Mouse (Mus musculus) MEL (cell line): ENCODE measurements around the gene Hoxa5. TPM values are rescaled to one million over a fixed set of nuclear protein-coding genes. Genes with fewer than 3 reads are reported as not detected.

Experiments used
- DNase-seq: peaks from one replicate; pipeline ENCODE4 v3.0.0; 2011; ENCODE audit warnings: low read depth, low spot score
- H3K27ac ChIP-seq: 2 replicates; pipeline ENCODE4 v1.5.1; 2012; ENCODE audit warnings: low read depth, mild to moderate bottlenecking, control low read depth, low read length, moderate library complexity; ENCODE audit not compliant: control insufficient read depth
- H3K27me3 ChIP-seq, 2 experiments: fragments of 150-350 bp in 1 of 2; sonication (generic) in 1 of 2; 2 replicates each; pipeline ENCODE4 v1.6.1; 2012; ENCODE audit warnings: low read length in 2 of 2, mild to moderate bottlenecking in 2 of 2, improper control_type of control experiment in 1 of 2, moderate library complexity in 1 of 2; ENCODE audit not compliant: insufficient read depth in 2 of 2, control insufficient read depth in 1 of 2
- H3K36me3 ChIP-seq, 2 experiments: 2 replicates each; pipeline ENCODE4 v1.6.1; 2012 to 2014; ENCODE audit warnings: low read length in 2 of 2, improper control_type of control experiment in 1 of 2, inconsistent platforms in 1 of 2, mild to moderate bottlenecking in 1 of 2; ENCODE audit not compliant: insufficient read depth in 2 of 2, control insufficient read depth in 1 of 2
- H3K4me1 ChIP-seq, 2 experiments: fragments of 150-350 bp in 1 of 2; sonication (generic) in 1 of 2; 2 replicates each; pipeline ENCODE4 v1.6.1; 2012; ENCODE audit warnings: low read length in 2 of 2, improper control_type of control experiment in 1 of 2, mild to moderate bottlenecking in 1 of 2; ENCODE audit not compliant: insufficient read depth in 2 of 2, control insufficient read depth in 1 of 2
- H3K4me3 ChIP-seq, 2 experiments: fragments of 150-350 bp in 1 of 2; sonication (generic) in 1 of 2; 2 replicates each; pipeline ENCODE4 v1.5.1; 2012; ENCODE audit warnings: low read depth in 2 of 2, low read length in 2 of 2, mild to moderate bottlenecking in 2 of 2, moderate library complexity in 2 of 2, control low read depth in 1 of 2, improper control_type of control experiment in 1 of 2; ENCODE audit not compliant: control insufficient read depth in 1 of 2, insufficient read depth in 1 of 2
- H3K79me2 ChIP-seq: 2 replicates; pipeline ENCODE4 v1.6.1; 2012; ENCODE audit warnings: mild to moderate bottlenecking, low read length, moderate library complexity; ENCODE audit not compliant: control insufficient read depth, poor library complexity, insufficient read depth
- H3K9ac ChIP-seq: 2 replicates; pipeline ENCODE4 v1.6.1; 2012; ENCODE audit warnings: low read depth, mild to moderate bottlenecking, control low read depth, low read length, moderate library complexity; ENCODE audit not compliant: control insufficient read depth, poor library complexity, severe bottlenecking
- H3K9me3 ChIP-seq: fragments of 150-350 bp; sonication (generic); replicated peaks from 2 replicates; pipeline ENCODE4 v1.6.1; 2012; ENCODE audit warnings: mild to moderate bottlenecking, low read length, improper control_type of control experiment, moderate library complexity; ENCODE audit not compliant: insufficient read depth
- BHLHE40 ChIP-seq: IDR thresholded peaks from 2 replicates; pipeline ENCODE4 v1.6.1; 2012; ENCODE audit warnings: low read depth, mild to moderate bottlenecking, inconsistent platforms, low read length, improper control_type of control experiment, borderline replicate concordance
- CTCF ChIP-seq, 3 experiments: IDR thresholded peaks in 2 of 3; conservative IDR thresholded peaks in 1 of 3; 2 replicates each; pipeline ENCODE4 v1.5.1; 2011 to 2012; ENCODE audit warnings: low read length in 3 of 3, low read depth in 2 of 3, mild to moderate bottlenecking in 2 of 3, improper control_type of control experiment in 1 of 3, inconsistent platforms in 1 of 3, mixed read lengths in 1 of 3, moderate library complexity in 1 of 3; ENCODE audit not compliant: control insufficient read depth in 1 of 3, insufficient read depth in 1 of 3, poor library complexity in 1 of 3, severe bottlenecking in 1 of 3
- E2F4 ChIP-seq: IDR thresholded peaks from 2 replicates; pipeline ENCODE4 v1.6.1; 2011; ENCODE audit warnings: low read depth, low read length, improper control_type of control experiment, borderline replicate concordance
- ELF1 ChIP-seq: IDR thresholded peaks from 2 replicates; pipeline ENCODE4 v1.6.1; 2014; ENCODE audit warnings: low read depth, mild to moderate bottlenecking, inconsistent platforms, low read length, improper control_type of control experiment, moderate library complexity
- GATA1 ChIP-seq: IDR thresholded peaks from 2 replicates; pipeline ENCODE4 v1.6.1; 2011; ENCODE audit warnings: low read depth, low read length, improper control_type of control experiment
- HCFC1 ChIP-seq: IDR thresholded peaks from 2 replicates; pipeline ENCODE4 v1.6.1; 2012; ENCODE audit warnings: low read depth, mild to moderate bottlenecking, inconsistent platforms, low read length, improper control_type of control experiment, moderate library complexity
- MAX ChIP-seq: IDR thresholded peaks from 2 replicates; pipeline ENCODE4 v1.6.1; 2011; ENCODE audit warnings: low read length, improper control_type of control experiment
- MYB ChIP-seq: IDR thresholded peaks from 2 replicates; pipeline ENCODE4 v1.6.1; 2011; ENCODE audit warnings: mild to moderate bottlenecking, low read depth, low read length, improper control_type of control experiment
- NRF1 ChIP-seq: IDR thresholded peaks from 2 replicates; pipeline ENCODE4 v1.6.1; 2014; ENCODE audit warnings: low read depth, mild to moderate bottlenecking, inconsistent platforms, low read length, improper control_type of control experiment, moderate library complexity; ENCODE audit not compliant: poor library complexity, insufficient read depth, severe bottlenecking
- POLR2AphosphoS5 ChIP-seq: IDR thresholded peaks from 2 replicates; pipeline ENCODE4 v1.6.1; 2012; ENCODE audit warnings: low read depth, borderline replicate concordance, mild to moderate bottlenecking, inconsistent platforms, low read length, moderate library complexity, mixed read lengths
- RAD21 ChIP-seq: IDR thresholded peaks from 2 replicates; pipeline ENCODE4 v1.6.1; 2011; ENCODE audit warnings: mild to moderate bottlenecking, low read depth, low read length, improper control_type of control experiment
- RCOR1 ChIP-seq: IDR thresholded peaks from 2 replicates; pipeline ENCODE4 v1.6.1; 2012; ENCODE audit warnings: low read depth, mild to moderate bottlenecking, inconsistent platforms, low read length, improper control_type of control experiment
- SIN3A ChIP-seq: IDR thresholded peaks from 2 replicates; pipeline ENCODE4 v1.6.1; 2012; ENCODE audit warnings: low read length, improper control_type of control experiment, inconsistent platforms
- SMC3 ChIP-seq: IDR thresholded peaks from 2 replicates; pipeline ENCODE4 v1.6.1; 2011; ENCODE audit warnings: low read depth, low read length, improper control_type of control experiment
- TBP ChIP-seq: IDR thresholded peaks from 2 replicates; pipeline ENCODE4 v1.8.0; 2011; ENCODE audit warnings: low read depth, low read length, improper control_type of control experiment
- TCF12 ChIP-seq: IDR thresholded peaks from 2 replicates; pipeline ENCODE4 v1.6.1; 2014; ENCODE audit warnings: low read depth, mild to moderate bottlenecking, inconsistent platforms, low read length, improper control_type of control experiment, moderate library complexity
- UBTF ChIP-seq: IDR thresholded peaks from 2 replicates; pipeline ENCODE4 v1.6.1; 2012; ENCODE audit warnings: low read depth, mild to moderate bottlenecking, inconsistent platforms, low read length, improper control_type of control experiment, moderate library complexity, borderline replicate concordance; ENCODE audit not compliant: insufficient read depth
- USF1 ChIP-seq: IDR thresholded peaks from 2 replicates; pipeline ENCODE4 v1.6.1; 2014; ENCODE audit warnings: low read depth, mild to moderate bottlenecking, inconsistent platforms, low read length, improper control_type of control experiment, moderate library complexity
- ZC3H11A ChIP-seq: IDR thresholded peaks from 2 replicates; pipeline ENCODE4 v1.6.1; 2012; ENCODE audit warnings: low read depth, mild to moderate bottlenecking, inconsistent platforms, low read length, improper control_type of control experiment
- polyA plus RNA-seq, 2 experiments: library from polyadenylated mRNA; stranded (reverse) in 1 of 2; unstranded in 1 of 2; fragments of >175 nt in 1 of 2; fragments of >200 nt in 1 of 2; gene quantifications; 2 replicates each; pipeline versions ENCODE4 v1.2.1 to v1.2.4; 2012; ENCODE audit warnings: low replicate concordance in 2 of 2, low read depth in 1 of 2; ENCODE audit not compliant: insufficient read length in 2 of 2, insufficient read depth in 1 of 2, missing spikeins in 1 of 2
- total RNA-seq: library from RNA; depleted of rRNA; stranded (reverse); fragments of 300-350 nt; gene quantifications from 2 replicates; pipeline ENCODE4 v1.2.3, GENCODE M21; 2012

Gene Hoxa5
- total and polyA plus RNA-seq, 3 experiments = not detected

DNA sequence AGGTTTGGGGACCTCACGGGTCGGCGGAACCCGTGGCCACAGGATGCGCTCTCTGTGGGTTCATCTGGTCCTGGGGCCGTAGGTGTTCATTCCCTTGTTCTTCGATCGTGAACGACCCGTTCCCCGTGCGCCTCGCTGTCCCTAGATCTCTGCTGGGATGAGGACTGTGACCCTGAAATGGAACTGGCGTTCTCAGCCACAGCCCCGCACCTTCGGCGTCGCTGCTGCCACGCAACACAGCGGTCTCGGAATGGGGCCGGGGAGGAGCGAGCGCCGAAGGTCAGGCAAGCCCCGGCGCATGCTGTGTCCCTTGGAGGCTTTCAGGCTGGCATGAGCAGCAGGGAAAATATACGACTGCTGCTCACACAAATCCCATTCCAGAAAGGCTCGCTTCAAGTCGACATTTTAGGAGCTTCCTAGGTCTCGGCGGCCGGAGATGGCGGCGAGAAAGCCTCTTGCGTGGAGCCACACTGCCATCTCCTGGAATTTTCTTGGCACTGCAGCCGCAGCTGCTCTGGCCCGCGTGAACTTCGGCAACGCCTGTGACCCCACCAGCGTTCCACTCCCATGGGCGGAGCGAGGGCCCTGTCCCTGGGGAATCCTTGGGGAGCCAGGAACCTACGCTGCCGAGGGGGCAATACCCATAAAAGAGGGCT lies 17.1 kb upstream of the Hoxa5 start, which contains the start of gene Hoxa7:
TSS of gene Hoxa7 (minus strand) at position 518 of the 656 bp plus-strand sequence.
- no peaks in the 10 kb centered on the region for H3K27me3 ChIP-seq
- peak within 1 kb of the TSS; percentile 74 to 79 for H3K4me3 ChIP-seq
- no peaks in the 10 kb centered on the region for H3K9me3 ChIP-seq
- no peak within 1 kb of the TSS for H3K27ac ChIP-seq
- DNase-seq = peak; percentile 81
- TF ChIP-seq SMC3 (peak; percentile 77), GATA1 (no peak), CTCF (IDR thresholded peaks at IDR 0.05 in 2 of 3, conservative IDR thresholded peaks at IDR 0.05 in 1 of 3; ENCODE audit: control insufficient read depth in 1 of 3, insufficient read depth in 1 of 3, low read depth in 2 of 3, low read length in 3 of 3, poor library complexity in 1 of 3, severe bottlenecking in 1 of 3) (peak; percentile 81 to 89 (median 86)), SIN3A (peak; percentile 32; the same call in 1 of the 2 replicates), BHLHE40 (no peak), ZC3H11A (peak; percentile 87), RAD21 (peak; percentile 91)
- TF ChIP-seq, all 39 proteins: peak for 5
- Histone ChIP-seq H3K79me2 (no peaks in the 10 kb centered on the region), H3K9ac (peak within 1 kb of the TSS; percentile 72), H3K36me3 (no peaks in the 10 kb centered on the region), H3K4me1 (no peaks in the 10 kb centered on the region)

DNA sequence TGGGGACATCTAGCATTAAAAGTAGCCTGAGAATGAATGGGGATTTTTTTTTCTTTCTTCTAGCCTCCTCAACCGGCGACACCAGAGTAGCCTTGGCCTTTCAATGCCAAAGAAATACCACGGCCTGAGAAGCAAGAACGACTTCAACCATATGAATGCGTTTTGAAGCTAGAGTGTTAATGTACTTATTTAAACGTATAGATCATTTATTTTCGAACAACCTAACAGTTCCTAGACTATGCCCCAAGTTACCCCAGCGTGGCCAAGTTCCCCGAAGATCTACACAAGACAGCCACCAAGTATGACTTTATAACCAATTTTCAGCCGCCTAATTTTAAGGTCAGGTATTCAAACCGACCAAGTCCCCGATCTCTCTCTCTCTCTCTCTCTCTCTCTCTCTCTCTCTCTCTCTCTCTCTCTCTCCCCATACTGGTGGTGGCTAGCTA lies 16.5 kb upstream of the Hoxa5 start:
- Histone ChIP-seq H3K9ac (peak overlapping the region; percentile 72), H3K4me3 (peak overlapping the region; percentile 74 to 79; a peak in 3 of 4 replicates)

More for the DNA sequence above, 16.5 kb upstream of the Hoxa5 start:
- H3K4me1 ChIP-seq = no peaks in the 10 kb centered on the region
- H3K9me3 ChIP-seq = no peaks in the 10 kb centered on the region
- H3K27ac ChIP-seq = no peak overlapping the region
- H3K36me3 ChIP-seq = no peaks in the 10 kb centered on the region
- H3K79me2 ChIP-seq = no peaks in the 10 kb centered on the region
- no peaks in the 10 kb centered on the region for H3K27me3 ChIP-seq
- TF ChIP-seq TCF12 (no peak), UBTF (no peak), USF1 (no peak), RCOR1 (no peak), BHLHE40 (no peak), TBP (no peak), HCFC1 (no peak), POLR2AphosphoS5 (no peak), NRF1 (no peak), E2F4 (no peak), ELF1 (no peak), MAX (no peak), MYB (no peak)
- peak; percentile 9 for DNase-seq
